Comparison of ENCODE assay signal across 22 mouse cellular contexts in genomic region chr5:115958344-115958743, GRCm38 (mm10).
DNase-seq lines count a peak whose midpoint lies in the region; ATAC-seq and TF ChIP-seq lines count a peak whose summit lies in the region.
"Had no signal": no experiment of that assay in that cellular context is flagged by ENCODE, and none has a peak within 500 bp of the region (broad histone marks: within the 10 kb centered on the region; RNA-seq: fewer than 3 reads in every experiment).

No protein-coding gene starts in this region.

- H3K27ac ChIP-seq in MEL (ENCODE audit: control insufficient read depth, low read depth, low read length), result no peak overlapping the region
- H3K27ac ChIP-seq in liver, embryonic 12.5 days, result peak overlapping the region; percentile 81
- H3K27ac ChIP-seq: embryonic facial prominence, embryonic 13.5 days; forebrain, embryonic 10.5 days; gastrocnemius, adult 2 months; limb, embryonic 10.5 days; midbrain, embryonic 15.5 days had no signal

- TF ChIP-seq POLR2A in MEL (IDR thresholded peaks at IDR 0.05; ENCODE audit: control insufficient read depth in 1 of 2, insufficient read depth in 1 of 2, low read depth in 1 of 2, low read length in 2 of 2, poor library complexity in 1 of 2), result no peak

- DNase-seq in MEL (ENCODE audit: low read depth, low spot score), result peak; percentile 29
- DNase-seq in c-Kit-positive CD71-positive TER-119-negative erythroid progenitor cells, embryonic 14.5 days (ENCODE audit: low read depth), result peak; percentile 55
- DNase-seq in embryo, embryonic 10 days (ENCODE audit: low spot score), result no peak
- no peak for DNase-seq in adrenal gland, adult (ENCODE audit: inconsistent age in 2 of 2, low spot score in 1 of 2)
- no peak for DNase-seq in layer of hippocampus, postnatal 10 days (ENCODE audit: low spot score in 2 of 2)
- DNase-seq: adrenal gland, adult 2 months; cerebellum, adult 9-11 months; gastrocnemius, adult 2 months; heart, postnatal 4 days; kidney, adult 11 months; kidney, postnatal 10 days; lung, postnatal 14 days; thymus, postnatal 25 days had no signal

- peaks cover 0 to 9% of the 10 kb centered on the region in 2 experiments; a peak in 2 of 4 replicates for H3K36me3 ChIP-seq in MEL (ENCODE audit: control insufficient read depth in 1 of 2, insufficient read depth in 2 of 2, low read length in 2 of 2)
- H3K36me3 ChIP-seq in liver, embryonic 12.5 days, result peaks cover 100% of the 10 kb centered on the region

- no peak overlapping the region for H3K9ac ChIP-seq in MEL (ENCODE audit: control insufficient read depth, low read depth, low read length, poor library complexity, severe bottlenecking)
- H3K9ac ChIP-seq in liver, embryonic 12.5 days, result 0 out of 2 replicates have a peak overlapping the region, but pooled peaks have one; percentile 30
- H3K9ac ChIP-seq: embryonic facial prominence, embryonic 13.5 days; midbrain, embryonic 15.5 days had no signal

- H3K4me3 ChIP-seq in MEL (ENCODE audit: control insufficient read depth in 1 of 2, insufficient read depth in 1 of 2, low read depth in 2 of 2, low read length in 2 of 2), result no peak overlapping the region
- H3K4me3 ChIP-seq in liver, embryonic 12.5 days, result 0 out of 2 replicates have a peak overlapping the region, but pooled peaks have one; percentile 9
- H3K4me3 ChIP-seq: embryonic facial prominence, embryonic 13.5 days; forebrain, embryonic 10.5 days; gastrocnemius, adult 2 months; limb, embryonic 10.5 days; megakaryocyte, embryonic 14.5 days; midbrain, embryonic 15.5 days; myocyte had no signal

- ATAC-seq in liver, embryonic 12.5 days, result peak; percentile 93
- peak; percentile 91 for ATAC-seq in megakaryocyte-erythroid progenitor cell, adult 5-6 weeks (replicated peaks; ENCODE audit: low FRiP score, low TSS enrichment, poor library complexity, severe bottlenecking)
- ATAC-seq: hindbrain, embryonic 16.5 days; midbrain, embryonic 15.5 days had no signal

- H3K9me3 ChIP-seq in MEL (replicated peaks; ENCODE audit: insufficient read depth, low read length), result no peaks in the 10 kb centered on the region
- peaks cover 41% of the 10 kb centered on the region for H3K9me3 ChIP-seq in liver, embryonic 12.5 days (replicated peaks)
- H3K9me3 ChIP-seq: limb, embryonic 10.5 days; midbrain, embryonic 15.5 days had no signal

- TF ChIP-seq EP300 in MEL (IDR thresholded peaks at IDR 0.05; ENCODE audit: low read depth in 1 of 2, low read length in 2 of 2), result no peak

- 29% methylated on average over 1 of the region's 1 CpGs for WGBS in liver, embryonic 12.5 days (ENCODE audit: insufficient replicate concordance)

- H3K79me2 ChIP-seq in MEL (ENCODE audit: control insufficient read depth, insufficient read depth, low read length, poor library complexity), result no peaks in the 10 kb centered on the region

- TF ChIP-seq CTCF in MEL (IDR thresholded peaks at IDR 0.05 in 2 of 3, conservative IDR thresholded peaks at IDR 0.05 in 1 of 3; ENCODE audit: control insufficient read depth in 1 of 3, insufficient read depth in 1 of 3, low read depth in 2 of 3, low read length in 3 of 3, poor library complexity in 1 of 3, severe bottlenecking in 1 of 3), result no peak

- TF ChIP-seq RAD21 in MEL (IDR thresholded peaks at IDR 0.05; ENCODE audit: low read depth, low read length), result no peak

- H3K4me1 ChIP-seq in MEL (ENCODE audit: control insufficient read depth in 1 of 2, insufficient read depth in 2 of 2, low read length in 2 of 2), result no peaks in the 10 kb centered on the region
- H3K4me1 ChIP-seq in liver, embryonic 12.5 days, result peaks cover 28% of the 10 kb centered on the region
- H3K4me1 ChIP-seq: embryonic facial prominence, embryonic 13.5 days; forebrain, embryonic 10.5 days; limb, embryonic 10.5 days; midbrain, embryonic 15.5 days had no signal

- no peaks in the 10 kb centered on the region for H3K27me3 ChIP-seq in MEL (ENCODE audit: control insufficient read depth in 1 of 2, insufficient read depth in 2 of 2, low read length in 2 of 2)
- H3K27me3 ChIP-seq in liver, embryonic 12.5 days (replicated peaks), result no peaks in the 10 kb centered on the region
- H3K27me3 ChIP-seq: embryonic facial prominence, embryonic 13.5 days; megakaryocyte, embryonic 14.5 days; midbrain, embryonic 15.5 days had no signal

- peak overlapping the region; percentile 51 for H3K4me2 ChIP-seq in liver, embryonic 12.5 days
- H3K4me2 ChIP-seq: embryonic facial prominence, embryonic 13.5 days; midbrain, embryonic 15.5 days had no signal

TF ChIP-seq in MEL, 35 proteins besides CTCF, POLR2A, EP300 and RAD21:
- TF ChIP-seq MXI1 (IDR thresholded peaks at IDR 0.05; ENCODE audit: low read depth, low read length), result no peak
- TF ChIP-seq ELF1 (IDR thresholded peaks at IDR 0.05; ENCODE audit: low read depth, low read length), result no peak
- no peak for TF ChIP-seq NRF1 (IDR thresholded peaks at IDR 0.05; ENCODE audit: insufficient read depth, low read depth, low read length, poor library complexity, severe bottlenecking)
- TF ChIP-seq ZMIZ1 (IDR thresholded peaks at IDR 0.05; ENCODE audit: low read depth, low read length), result no peak
- TF ChIP-seq JUND (IDR thresholded peaks at IDR 0.05; ENCODE audit: low read depth, low read length), result no peak
- TF ChIP-seq RCOR1 (IDR thresholded peaks at IDR 0.05; ENCODE audit: low read depth, low read length), result no peak
- TF ChIP-seq ZNF384 (IDR thresholded peaks at IDR 0.05; ENCODE audit: low read depth, low read length), result no peak
- TF ChIP-seq MYC (IDR thresholded peaks at IDR 0.05; ENCODE audit: low read depth, low read length), result no peak
- no peak for TF ChIP-seq GATA1 (IDR thresholded peaks at IDR 0.05; ENCODE audit: low read depth, low read length)
- no peak for TF ChIP-seq POLR2AphosphoS2 (IDR thresholded peaks at IDR 0.05; ENCODE audit: low read length)
- TF ChIP-seq MEF2A (IDR thresholded peaks at IDR 0.05; ENCODE audit: extremely low read depth, insufficient replicate concordance, low read depth, low read length, poor library complexity, severe bottlenecking), result no peak
- no peak for TF ChIP-seq MYB (IDR thresholded peaks at IDR 0.05; ENCODE audit: low read depth, low read length)
- no peak for TF ChIP-seq USF1 (IDR thresholded peaks at IDR 0.05; ENCODE audit: low read depth, low read length)
- TF ChIP-seq USF2 (IDR thresholded peaks at IDR 0.05; ENCODE audit: borderline replicate concordance in 1 of 2, insufficient read depth in 1 of 2, low read depth in 1 of 2, low read length in 2 of 2), result no peak
- TF ChIP-seq NELFE (IDR thresholded peaks at IDR 0.05; ENCODE audit: low read depth, low read length), result no peak

Comparison
In these comparisons a context has a peak if more than half of its experiments do, and no peak if none do; other contexts are left out.
1. DNase-seq: peak in MEL (single experiment) and c-Kit-positive CD71-positive TER-119-negative erythroid progenitor cells, embryonic 14.5 days (single experiment); none in embryo, embryonic 10 days (single experiment), adrenal gland, adult (0 of 2) and layer of hippocampus, postnatal 10 days (0 of 2).